Mouse (Mus musculus): Measurements from ENCODE around the gene Gm20388.

DNA sequence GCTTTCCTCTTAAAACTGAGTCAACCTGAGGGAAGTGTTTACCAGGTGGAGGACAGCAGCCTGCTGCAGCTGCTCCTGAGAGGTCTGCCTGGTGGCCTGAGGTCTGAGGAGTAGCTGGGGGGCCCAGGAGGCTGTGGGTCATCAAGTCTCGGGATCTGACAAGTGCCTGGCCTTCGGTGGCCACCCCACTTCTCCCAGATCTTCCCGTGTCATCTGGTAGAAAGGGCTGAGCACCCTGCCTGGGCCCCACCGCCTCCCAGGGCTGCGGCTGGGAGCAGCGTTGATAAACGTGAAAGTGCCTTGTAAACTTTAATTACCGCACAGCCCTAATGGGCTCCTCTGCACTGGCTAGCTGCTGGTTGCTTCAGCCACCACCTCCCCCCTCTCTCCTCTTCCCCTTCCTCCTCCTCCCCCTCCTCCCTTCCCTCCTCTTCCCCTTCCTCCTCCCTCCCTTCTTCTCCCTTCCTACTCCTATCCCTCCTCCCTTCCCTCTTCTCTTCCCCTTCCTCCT, 1238.0 kb downstream of the Gm20388 start:
- TF ChIP-seq GATA1 (IDR thresholded peaks at IDR 0.05; ENCODE audit: low read length): no peak
- no peak for TF ChIP-seq TAL1 (IDR thresholded peaks at IDR 0.05; ENCODE audit: low read length)

Measured in erythroblast, embryonic 14.5 days (primary cell).